Mouse (Mus musculus) hematopoietic stem cell, adult 5-6 weeks (primary cell): ENCODE data around the gene Cyp3a57. TPM values are rescaled to one million over a fixed set of nuclear protein-coding genes. Genes with fewer than 3 reads are reported as not detected.
"Not testable (repeated sequence)": the region's sequence is repeated elsewhere in the genome, so short reads cannot be mapped to it uniquely, and the experiment has no call there.

Experiments used
- ATAC-seq, 2 experiments: fragments of 125-278 bp in 1 of 2; replicated peaks in 1 of 2; 2 replicates each; pipeline ENCODE4 v1.8.0; 2016 to 2017; ENCODE audit warnings: inconsistent platforms in 2 of 2, mild to moderate bottlenecking in 2 of 2, moderate number of reproducible peaks in 2 of 2, low read depth in 1 of 2, moderate TSS enrichment in 1 of 2; ENCODE audit not compliant: low FRiP score in 2 of 2, poor library complexity in 2 of 2, severe bottlenecking in 2 of 2, insufficient read depth in 1 of 2, low TSS enrichment in 1 of 2
- total RNA-seq: library from RNA; stranded (forward); fragments of 172-1452, 232-1000 nt; gene quantifications from 2 replicates; pipeline ENCODE4 v1.2.3, GENCODE M21; 2017

Cyp3a57 gene
- total RNA-seq, result not detected in 2 replicates

DNA sequence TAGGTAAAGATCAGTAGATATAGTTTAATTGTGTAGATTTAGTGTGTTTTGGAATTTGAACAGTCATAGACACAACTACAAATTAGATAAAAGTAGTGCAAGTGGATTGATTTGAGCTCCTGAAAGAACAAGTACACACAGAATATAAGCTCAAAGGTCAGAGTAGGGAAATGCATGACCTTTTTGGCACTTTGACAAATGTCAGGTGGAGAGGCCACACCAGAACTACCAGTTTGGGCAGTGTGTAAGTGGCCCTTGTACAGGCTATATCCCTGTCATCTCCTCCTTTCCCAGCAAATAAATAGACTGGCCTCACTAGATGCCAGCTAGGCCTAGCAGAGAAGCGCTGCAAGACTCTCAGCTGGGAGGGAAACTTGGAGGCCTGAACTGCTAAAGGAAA, at the start of gene Cyp3a57:
Gene Cyp3a57, plus strand, starts transcription at position 339 of the 400 bp plus-strand sequence.
- ATAC-seq, result no peak

DNA sequence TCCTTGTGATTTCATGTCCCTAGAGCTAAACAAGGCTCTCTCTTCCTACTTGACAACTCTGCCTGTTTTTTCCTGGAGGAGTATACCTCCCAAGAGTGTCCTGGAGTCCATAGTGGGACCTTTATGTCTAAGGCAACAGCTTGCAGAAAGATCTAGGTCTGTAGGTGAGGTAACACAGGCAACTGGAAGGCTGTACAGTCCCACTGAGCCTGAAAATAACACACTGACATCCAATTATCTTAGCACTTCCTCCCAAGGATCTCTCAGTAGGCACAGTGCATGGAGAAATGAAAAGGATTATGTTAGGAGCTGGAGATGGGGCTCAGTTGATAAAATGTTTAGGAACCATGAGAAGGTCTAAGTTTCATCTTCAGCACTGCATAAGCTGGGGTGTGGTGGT, 44.6 kb upstream of the Cyp3a57 start:
- ATAC-seq, result no peak

GRCm38 (mm10) chr5:145301796-145302195, 43.3 kb upstream of the Cyp3a57 start:
- not testable (repeated sequence) for ATAC-seq

DNA sequence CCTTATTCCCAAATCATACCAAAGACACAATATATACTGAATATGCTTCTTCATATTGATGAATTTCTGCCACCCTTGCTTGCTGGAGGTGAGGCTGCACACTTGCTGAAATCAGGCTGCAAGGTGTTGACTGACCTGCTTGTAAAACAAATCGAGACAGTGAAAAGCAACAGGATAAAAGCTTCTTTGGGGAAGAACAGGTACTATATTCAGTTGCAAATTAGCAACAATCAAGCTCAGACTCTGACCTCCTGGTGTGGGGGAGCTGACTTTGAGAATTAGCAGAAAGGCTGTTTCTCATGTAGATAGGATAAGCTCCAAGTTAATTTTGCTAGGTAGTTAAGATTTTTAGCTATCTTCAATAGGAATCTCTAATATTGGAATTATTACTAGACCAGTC, 42.7 kb upstream of the Cyp3a57 start:
- no peak for ATAC-seq

- ATAC-seq, result not testable (repeated sequence)
Measured at GRCm38 (mm10) chr5:145306953-145307352, 38.1 kb upstream of the Cyp3a57 start.

GRCm38 (mm10) chr5:145307811-145308210, 37.3 kb upstream of the Cyp3a57 start:
- ATAC-seq, result not testable (repeated sequence)

GRCm38 (mm10) chr5:145313845-145314244, 31.2 kb upstream of the Cyp3a57 start:
- no peak for ATAC-seq

DNA sequence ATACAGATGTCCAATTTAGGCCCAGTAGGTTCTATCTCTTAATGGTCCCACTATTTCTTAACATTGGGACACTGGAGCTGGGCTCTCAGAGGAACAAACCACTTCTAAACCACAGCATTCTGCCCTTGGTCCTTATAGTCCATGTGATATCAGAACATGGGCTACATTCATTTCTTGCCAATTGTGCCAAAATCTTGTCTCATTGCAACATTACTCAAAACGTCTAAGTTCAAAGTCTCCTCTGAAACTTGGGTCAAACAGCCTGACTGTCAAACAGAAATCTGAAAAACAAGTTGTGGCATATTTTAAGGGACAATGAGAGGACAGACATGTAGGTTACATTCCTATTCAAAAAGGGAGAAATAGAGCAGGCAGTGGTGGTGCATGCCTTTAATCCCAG, 27.9 kb upstream of the Cyp3a57 start:
- ATAC-seq, result no peak

- not testable (repeated sequence) for ATAC-seq
Measured at GRCm38 (mm10) chr5:145338756-145339155, 6.3 kb upstream of the Cyp3a57 start.

DNA sequence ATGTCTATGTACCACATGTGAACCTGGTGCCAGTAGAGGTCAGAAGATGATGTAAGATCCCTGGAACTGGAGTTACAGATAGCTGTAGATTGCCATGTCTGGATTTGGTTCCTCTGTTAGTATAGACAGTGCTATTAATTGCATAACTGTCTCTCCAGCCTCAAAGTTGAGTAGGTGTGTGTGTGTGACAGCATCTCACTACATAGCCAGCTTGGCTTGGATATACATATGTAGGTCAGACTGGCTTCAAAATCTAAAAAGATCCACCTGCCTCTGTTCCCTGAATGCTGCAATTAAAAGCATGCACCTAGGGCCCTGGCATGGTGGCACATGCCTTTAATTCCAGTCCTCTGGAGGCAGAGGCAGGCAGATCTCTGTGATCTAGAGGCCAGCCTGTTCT, 4.6 kb downstream of the Cyp3a57 start:
- no peak for ATAC-seq

- ATAC-seq, result no peak
Measured at GRCm38 (mm10) chr5:145353081-145353480, 8.0 kb downstream of the Cyp3a57 start.

- not testable (repeated sequence) for ATAC-seq
Measured at GRCm38 (mm10) chr5:145415416-145415815, 70.3 kb downstream of the Cyp3a57 start.

DNA sequence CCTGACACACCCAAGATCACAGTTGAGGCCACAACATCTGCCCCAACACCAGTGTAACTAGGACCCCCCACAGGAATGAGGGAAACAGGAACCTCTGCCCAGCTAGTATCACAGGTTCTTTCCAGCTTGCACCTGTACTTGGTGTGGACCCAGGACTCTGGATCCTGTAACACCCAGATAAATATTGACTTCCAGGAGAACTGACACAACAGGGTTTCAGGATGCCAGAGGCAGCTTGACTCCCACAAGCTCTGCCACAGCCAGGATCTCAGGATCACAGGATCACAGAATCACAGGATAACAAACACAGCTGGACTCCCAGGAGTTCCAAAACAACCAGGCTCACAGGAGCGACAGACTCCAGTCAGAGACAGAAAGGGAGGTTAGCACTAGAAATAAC, 77.2 kb downstream of the Cyp3a57 start:
- no peak for ATAC-seq

DNA sequence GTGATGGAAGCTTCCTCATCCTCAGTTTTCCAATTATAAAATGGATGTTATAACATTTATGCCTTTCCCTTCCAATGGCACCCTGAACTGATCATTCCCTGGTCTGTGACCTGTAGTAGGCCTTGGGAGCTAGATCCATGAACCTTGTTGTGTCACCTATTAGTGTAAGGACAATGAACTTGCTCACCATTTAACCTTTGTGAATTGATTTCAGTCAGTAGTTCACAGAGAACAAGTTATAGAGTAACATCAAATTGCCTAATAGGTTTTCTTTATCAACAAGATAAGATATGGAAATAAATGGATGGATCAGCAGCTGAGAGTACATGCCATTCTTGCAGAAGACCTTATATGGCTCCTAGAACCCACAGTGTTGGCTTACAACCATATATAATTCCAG, 85.9 kb downstream of the Cyp3a57 start:
- ATAC-seq, result no peak

DNA sequence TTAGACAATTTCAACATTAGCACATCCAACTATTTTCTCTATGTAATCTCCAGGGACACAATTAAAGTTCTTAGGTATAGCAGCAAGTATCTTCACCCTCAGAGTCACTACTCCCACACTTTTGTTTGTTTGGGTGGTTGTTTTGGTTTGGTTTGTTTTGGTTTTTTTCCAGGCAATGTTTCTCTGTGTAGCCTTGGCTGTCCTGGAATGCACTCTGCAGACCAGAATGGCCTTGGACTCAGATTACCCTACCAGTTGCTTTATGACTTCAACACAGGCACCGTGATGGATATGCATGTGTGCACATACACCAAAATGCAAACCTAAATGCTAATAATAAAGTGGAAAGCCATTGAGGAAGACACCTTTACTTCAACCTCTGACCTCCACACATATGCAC, 88.6 kb downstream of the Cyp3a57 start:
- ATAC-seq, result no peak

Other genes starting within 250 kb of the Cyp3a57 start
- 124 and 175 TPM in 2 replicates for gene Arpc1b, start 231.1 kb upstream of the Cyp3a57 start, total RNA-seq
- gene Pdap1, start 205.0 kb upstream of the Cyp3a57 start, total RNA-seq, result 106 and 177 TPM in 2 replicates
- gene Bud31, start 204.9 kb upstream of the Cyp3a57 start, total RNA-seq, result 236 and 293 TPM in 2 replicates
- gene Ptcd1, start 178.2 kb upstream of the Cyp3a57 start, total RNA-seq, result 16.7 and 20.0 TPM in 2 replicates
- 44.4 and 44.5 TPM in 2 replicates for gene Cpsf4, start 178.1 kb upstream of the Cyp3a57 start, total RNA-seq
- 48.2 and 118 TPM in 2 replicates for gene Atp5j2, start 153.2 kb upstream of the Cyp3a57 start, total RNA-seq
- gene Zkscan14, start 143.4 kb upstream of the Cyp3a57 start, total RNA-seq, result 30.3 and 38.6 TPM in 2 replicates
- gene Zkscan5, start 140.7 kb upstream of the Cyp3a57 start, total RNA-seq, result 7.1 and 10.1 TPM in 2 replicates
- 51.3 and 62.6 TPM in 2 replicates for gene Zfp655, start 113.6 kb upstream of the Cyp3a57 start, total RNA-seq
- 6.6 and 10.6 TPM in 2 replicates for gene Zscan25, start 64.8 kb upstream of the Cyp3a57 start, total RNA-seq
- not detected in 2 replicates for gene Cyp3a16, start 124.4 kb downstream of the Cyp3a57 start, total RNA-seq
- gene Cyp3a41b, start 239.5 kb downstream of the Cyp3a57 start, total RNA-seq, result not detected in 2 replicates